Mouse (Mus musculus) heart, embryonic 13.5 days (tissue): ENCODE data around the gene Pelp1. TPM values are rescaled to one million over a fixed set of nuclear protein-coding genes. Genes with fewer than 3 reads are reported as not detected.
A peak's percentile ranks its signal among the peaks of the same experiment; 100 is the strongest.

ENCODE experiments used
- ATAC-seq: fragments of 200-750 bp; cut with Nextera tagmentation; 2 replicates; pipeline ENCODE4 v1.8.0; 2017; ENCODE audit warnings: moderate TSS enrichment; ENCODE audit not compliant: insufficient number of reproducible peaks, low FRiP score, low TSS enrichment; ENCODE audit errors: extremely low read depth
- H3K27ac ChIP-seq: fragments of 300-500 bp; sonication (generic); replicated peaks from 2 replicates; pipeline ENCODE4 v1.5.1; 2015; ENCODE audit warnings: moderate library complexity, mild to moderate bottlenecking, inconsistent platforms
- H3K27me3 ChIP-seq: fragments of 300-500 bp; sonication (generic); replicated peaks from 2 replicates; pipeline ENCODE4 v1.6.1; 2015; ENCODE audit warnings: mild to moderate bottlenecking, inconsistent platforms
- H3K36me3 ChIP-seq: fragments of 300-500 bp; sonication (generic); 2 replicates; pipeline ENCODE4 v1.6.1; 2015; ENCODE audit warnings: mild to moderate bottlenecking, inconsistent platforms
- H3K4me1 ChIP-seq: fragments of 300-500 bp; sonication (generic); 2 replicates; pipeline ENCODE4 v1.6.1; 2015; ENCODE audit warnings: inconsistent platforms
- H3K4me2 ChIP-seq: fragments of 300-500 bp; sonication (generic); 2 replicates; pipeline ENCODE4 v1.6.1; 2015; ENCODE audit warnings: inconsistent platforms, mild to moderate bottlenecking, moderate library complexity
- H3K4me3 ChIP-seq: fragments of 300-500 bp; sonication (generic); 2 replicates; pipeline ENCODE4 v1.5.1; 2015; ENCODE audit warnings: moderate library complexity, mild to moderate bottlenecking, inconsistent platforms
- H3K9ac ChIP-seq: fragments of 300-500 bp; sonication (generic); 2 replicates; pipeline ENCODE4 v1.6.1; 2015; ENCODE audit warnings: inconsistent platforms, mild to moderate bottlenecking, moderate library complexity
- H3K9me3 ChIP-seq: fragments of 300-500 bp; sonication (generic); 2 replicates; pipeline ENCODE4 v1.6.1; 2016; ENCODE audit warnings: inconsistent platforms
- WGBS: fragments of 180-500 bp; shearing (Covaris S2); methylation state at CpG from one replicate; pipeline ENCODE4 v1.1.7; 2015; ENCODE audit warnings: mixed read lengths; 5-methylcytosine and 5-hydroxymethylcytosine counted together
- polyA plus RNA-seq: library from polyadenylated mRNA; unstranded; fragments of >200 nt; fragmentation: Nextera tagmentation; extraction: Ambion mirVana; gene quantifications from 2 replicates; pipeline ENCODE4 v1.2.1, GENCODE M21; 2015

The Pelp1 gene
- polyA plus RNA-seq, 1 experiment from 2014 or later = 23.3 TPM

GRCm38 (mm10) chr11:70418199-70418598, 8.4 kb upstream of the Pelp1 start:
- H3K4me3 ChIP-seq = no peak overlapping the region
- WGBS = 64% methylated on average over 4 of the region's 4 CpGs
- no peaks in the 10 kb centered on the region for H3K4me1 ChIP-seq
- no peak for ATAC-seq
- no peaks in the 10 kb centered on the region for H3K36me3 ChIP-seq
- no peak overlapping the region for H3K27ac ChIP-seq
- H3K27me3 ChIP-seq = no peaks in the 10 kb centered on the region
- H3K9ac ChIP-seq = no peak overlapping the region
- no peak overlapping the region for H3K4me2 ChIP-seq
- no peaks in the 10 kb centered on the region for H3K9me3 ChIP-seq

- no peak overlapping the region for H3K4me3 ChIP-seq
- ATAC-seq = no peak
- no peak overlapping the region for H3K4me2 ChIP-seq
- H3K36me3 ChIP-seq = no peaks in the 10 kb centered on the region
- H3K27me3 ChIP-seq = peaks cover 6% of the 10 kb centered on the region
- H3K27ac ChIP-seq = no peak overlapping the region
- H3K9me3 ChIP-seq = no peaks in the 10 kb centered on the region
- H3K4me1 ChIP-seq = peaks cover 10% of the 10 kb centered on the region
- 5% methylated on average over 3 of the region's 3 CpGs for WGBS
- no peak overlapping the region for H3K9ac ChIP-seq
These were observed 4.1 kb upstream of the Pelp1 start for GRCm38 (mm10) chr11:70413961-70414360.

DNA sequence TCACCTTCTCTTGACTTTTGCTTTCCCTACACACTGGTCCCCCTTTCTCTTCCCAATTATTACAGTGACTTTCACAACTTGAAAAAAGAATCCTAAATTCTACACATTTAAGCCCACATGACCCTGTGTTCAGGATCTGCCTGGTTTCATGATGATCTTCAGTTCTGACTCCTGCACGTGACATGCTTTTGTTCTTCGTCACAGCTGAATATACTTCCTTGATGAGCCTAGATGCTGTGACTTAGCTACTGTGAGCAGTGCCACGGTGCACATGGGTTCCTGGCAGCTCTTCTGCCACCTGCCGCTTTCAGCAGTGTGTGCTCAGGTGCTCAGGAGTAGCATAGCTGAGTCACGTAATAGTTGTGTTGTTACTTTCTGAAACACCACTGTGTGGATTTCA, 2.8 kb upstream of the Pelp1 start:
- 65% methylated on average over 5 of the region's 5 CpGs for WGBS
- Histone ChIP-seq H3K27me3 (peaks cover 6% of the 10 kb centered on the region), H3K36me3 (no peaks in the 10 kb centered on the region), H3K27ac (no peak overlapping the region), H3K4me3 (no peak overlapping the region), H3K4me1 (peaks cover 21% of the 10 kb centered on the region), H3K9ac (no peak overlapping the region), H3K4me2 (no peak overlapping the region), H3K9me3 (no peaks in the 10 kb centered on the region)
- no peak for ATAC-seq

DNA sequence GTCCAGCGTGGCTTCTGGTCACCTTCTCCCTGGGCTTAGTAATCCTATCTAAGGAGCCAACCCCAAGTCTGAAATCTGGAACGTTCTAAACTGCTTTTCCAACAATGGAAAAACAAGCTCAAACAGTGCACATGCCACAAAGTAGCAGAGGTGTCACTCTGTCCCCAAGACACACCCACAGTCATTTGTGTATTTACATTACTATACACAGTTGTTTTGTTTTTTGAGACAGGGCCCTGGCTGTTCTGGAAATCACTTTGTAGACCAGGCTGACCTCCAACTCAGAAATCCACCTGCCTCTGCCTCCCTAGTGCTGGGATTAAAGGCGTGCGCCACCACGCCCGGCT, 439 bp upstream of the Pelp1 start:
- Histone ChIP-seq H3K4me3 (peak overlapping the region; percentile 97), H3K27ac (peak overlapping the region; percentile 74)

DNA sequence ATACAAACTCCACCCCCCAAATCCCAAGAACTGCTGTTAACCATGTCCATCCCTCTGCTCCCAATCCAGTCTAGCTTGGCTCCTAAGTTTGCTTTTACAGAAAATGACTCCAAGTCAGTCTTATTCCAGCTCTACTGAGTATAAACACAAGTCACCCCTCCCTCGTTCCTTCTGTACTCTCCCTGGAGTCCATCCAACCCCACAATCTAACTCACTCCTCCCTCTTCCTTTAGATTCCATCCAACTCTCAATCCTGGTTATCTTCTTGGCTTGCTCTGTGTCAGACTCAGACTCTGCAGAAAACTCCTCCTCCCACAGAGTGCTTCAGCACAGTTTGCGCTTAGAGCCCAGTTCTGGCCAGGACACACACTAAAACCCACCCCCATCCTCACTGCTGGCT, 6.2 kb downstream of the Pelp1 start:
- H3K4me1 ChIP-seq = peaks cover 39% of the 10 kb centered on the region
- 49% methylated on average over 2 of the region's 2 CpGs for WGBS
- no peak overlapping the region for H3K4me3 ChIP-seq
- peak; percentile 49 for ATAC-seq
- H3K9me3 ChIP-seq = no peaks in the 10 kb centered on the region
- 0 out of 2 replicates have a peak overlapping the region, but pooled peaks have one; percentile 28 for H3K9ac ChIP-seq
- peaks cover 58% of the 10 kb centered on the region for H3K36me3 ChIP-seq
- peak overlapping the region; percentile 38 for H3K4me2 ChIP-seq
- no peaks in the 10 kb centered on the region for H3K27me3 ChIP-seq
- H3K27ac ChIP-seq = peak overlapping the region; percentile 76

More for the DNA sequence above, 439 bp upstream of the Pelp1 start:
- no peaks in the 10 kb centered on the region for H3K9me3 ChIP-seq
- peaks cover 6% of the 10 kb centered on the region for H3K27me3 ChIP-seq
- 55% methylated on average over 6 of the region's 6 CpGs for WGBS
- H3K4me1 ChIP-seq = peaks cover 25% of the 10 kb centered on the region
- H3K9ac ChIP-seq = peak overlapping the region; percentile 99
- ATAC-seq = no peak
- peaks cover 8% of the 10 kb centered on the region for H3K36me3 ChIP-seq
- H3K4me2 ChIP-seq = peak overlapping the region; percentile 94

- H3K4me3 ChIP-seq = no peak overlapping the region
- WGBS = 74% methylated on average over 5 of the region's 5 CpGs
These were observed 20.4 kb downstream of the Pelp1 start for GRCm38 (mm10) chr11:70389421-70389820.

DNA sequence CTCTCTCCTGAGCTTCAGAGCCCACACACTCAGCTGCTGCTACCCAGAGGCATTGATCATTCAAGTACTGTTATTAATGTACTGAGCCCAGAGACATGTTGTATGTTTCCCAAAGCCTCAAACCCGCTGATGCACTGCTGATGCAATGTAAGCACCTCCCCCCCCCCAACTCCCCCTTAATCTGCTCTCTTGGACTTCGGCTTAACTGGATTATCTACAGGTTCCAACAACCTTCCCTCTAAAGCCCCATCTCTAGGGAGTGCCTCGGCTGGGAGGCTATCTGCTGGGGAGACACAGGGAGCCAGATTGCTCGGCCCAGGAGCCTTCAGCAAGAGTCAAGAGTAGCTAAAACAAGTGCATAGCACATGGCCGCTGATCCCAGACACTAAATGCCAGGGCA, 22.4 kb downstream of the Pelp1 start:
- WGBS = 65% methylated on average over 5 of the region's 5 CpGs
- Histone ChIP-seq H3K27ac (no peak overlapping the region), H3K9me3 (no peaks in the 10 kb centered on the region), H3K36me3 (peaks cover 48% of the 10 kb centered on the region), H3K27me3 (no peaks in the 10 kb centered on the region), H3K4me3 (no peak overlapping the region), H3K9ac (no peak overlapping the region), H3K4me2 (no peak overlapping the region), H3K4me1 (no peaks in the 10 kb centered on the region)
- ATAC-seq = no peak

More at GRCm38 (mm10) chr11:70389421-70389820, 20.4 kb downstream of the Pelp1 start:
- H3K36me3 ChIP-seq = peaks cover 66% of the 10 kb centered on the region
- H3K9ac ChIP-seq = no peak overlapping the region
- H3K27me3 ChIP-seq = no peaks in the 10 kb centered on the region
- no peaks in the 10 kb centered on the region for H3K9me3 ChIP-seq
- ATAC-seq = no peak
- H3K27ac ChIP-seq = no peak overlapping the region
- no peak overlapping the region for H3K4me2 ChIP-seq
- H3K4me1 ChIP-seq = no peaks in the 10 kb centered on the region

DNA sequence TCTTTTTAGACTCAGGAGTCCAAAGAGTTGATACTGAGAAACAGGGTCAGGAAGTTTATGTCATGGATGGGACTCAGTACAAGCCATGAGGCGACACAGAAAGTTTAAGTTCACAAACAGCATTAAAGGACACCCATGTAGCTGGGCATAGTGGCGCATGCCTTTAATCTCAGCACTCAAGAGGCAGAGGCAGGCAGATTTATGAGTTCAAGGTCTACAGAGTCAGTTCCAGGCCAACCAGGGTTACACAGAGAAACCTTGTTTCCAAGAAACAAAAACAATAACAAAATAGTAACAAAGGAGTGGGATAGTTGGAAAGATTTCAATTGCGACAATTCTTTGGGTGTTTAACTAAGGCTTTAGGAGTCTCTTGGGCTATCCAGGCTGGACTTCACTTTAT, 25.7 kb downstream of the Pelp1 start:
- Histone ChIP-seq H3K9ac (no peak overlapping the region), H3K27ac (no peak overlapping the region), H3K9me3 (no peaks in the 10 kb centered on the region), H3K4me1 (peaks cover 12% of the 10 kb centered on the region), H3K4me2 (no peak overlapping the region), H3K4me3 (no peak overlapping the region), H3K36me3 (peaks cover 28% of the 10 kb centered on the region), H3K27me3 (no peaks in the 10 kb centered on the region)
- 83% methylated on average over 3 of the region's 3 CpGs for WGBS
- ATAC-seq = no peak

DNA sequence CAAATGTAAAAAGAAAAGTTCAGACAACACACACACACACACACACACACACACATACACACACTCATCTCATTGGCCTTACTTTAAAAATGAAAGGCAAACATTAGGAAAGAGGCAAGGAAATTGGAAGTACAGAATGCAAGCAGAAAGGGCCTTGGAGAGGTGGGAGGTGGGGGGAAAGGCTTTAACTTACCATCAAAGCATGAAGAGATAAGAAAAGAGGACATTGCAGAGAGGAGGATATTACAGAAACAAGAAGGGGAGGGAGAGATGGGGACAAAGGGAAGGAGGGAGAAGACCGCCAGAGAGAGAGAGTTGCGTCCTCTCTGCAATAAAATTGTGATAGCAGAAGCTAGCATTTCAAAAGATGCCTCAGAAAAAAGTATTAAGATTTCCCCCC, 28.5 kb downstream of the Pelp1 start:
- H3K4me1 ChIP-seq = peaks cover 12% of the 10 kb centered on the region
- H3K27me3 ChIP-seq = no peaks in the 10 kb centered on the region
- peaks cover 15% of the 10 kb centered on the region for H3K36me3 ChIP-seq
- no peak overlapping the region for H3K4me2 ChIP-seq
- no peak overlapping the region for H3K27ac ChIP-seq
- H3K4me3 ChIP-seq = no peak overlapping the region
- WGBS = 70% methylated on average over 2 of the region's 2 CpGs
- no peaks in the 10 kb centered on the region for H3K9me3 ChIP-seq
- H3K9ac ChIP-seq = no peak overlapping the region
- ATAC-seq = no peak

DNA sequence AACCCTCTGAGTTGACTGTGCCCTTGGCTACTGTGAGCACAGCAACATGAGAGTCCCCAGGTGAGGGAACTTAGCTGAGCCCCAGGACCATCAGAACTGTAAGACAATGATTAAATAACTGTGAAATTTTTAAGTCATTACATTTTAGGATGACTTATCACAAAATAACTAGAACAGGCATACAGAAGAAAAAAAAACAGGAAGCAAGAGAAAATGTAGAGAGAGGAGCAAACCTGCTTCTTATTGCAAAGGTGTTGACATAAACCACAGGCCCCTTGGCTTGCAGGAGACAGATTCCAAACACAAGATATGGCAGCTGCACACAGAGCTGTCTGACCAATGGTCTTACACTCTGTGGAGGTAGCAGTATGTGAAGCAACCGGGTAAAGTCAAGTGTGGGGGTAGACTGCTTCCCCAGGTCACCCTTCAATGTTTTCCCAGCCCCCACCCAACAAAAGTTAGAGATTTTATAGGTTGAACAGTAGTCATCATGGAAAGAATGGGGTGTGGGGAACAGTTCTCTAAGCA, 29.3 kb downstream of the Pelp1 start:
- WGBS = 46% methylated on average over 1 of the region's 1 CpGs
- peaks cover 12% of the 10 kb centered on the region for H3K4me1 ChIP-seq
- no peaks in the 10 kb centered on the region; the same call in 1 of the 2 replicates for H3K27me3 ChIP-seq
- H3K4me2 ChIP-seq = no peak overlapping the region
- H3K4me3 ChIP-seq = no peak overlapping the region
- H3K36me3 ChIP-seq = peaks cover 9% of the 10 kb centered on the region
- H3K27ac ChIP-seq = no peak overlapping the region
- no peak for ATAC-seq
- no peaks in the 10 kb centered on the region for H3K9me3 ChIP-seq
- no peak overlapping the region for H3K9ac ChIP-seq

- no peak for ATAC-seq
- 77% methylated on average over 6 of the region's 6 CpGs for WGBS
- peaks cover 10% of the 10 kb centered on the region for H3K4me1 ChIP-seq
These were observed 33.8 kb downstream of the Pelp1 start for GRCm38 (mm10) chr11:70376054-70376453.

GRCm38 (mm10) chr11:70374302-70374701, 35.5 kb downstream of the Pelp1 start:
- H3K4me1 ChIP-seq = no peaks in the 10 kb centered on the region
- H3K9ac ChIP-seq = no peak overlapping the region
- no peak overlapping the region for H3K27ac ChIP-seq
- 70% methylated on average over 3 of the region's 3 CpGs for WGBS
- no peaks in the 10 kb centered on the region for H3K9me3 ChIP-seq
- no peaks in the 10 kb centered on the region for H3K36me3 ChIP-seq
- H3K4me3 ChIP-seq = no peak overlapping the region
- H3K27me3 ChIP-seq = peaks cover 21% of the 10 kb centered on the region
- no peak for ATAC-seq
- H3K4me2 ChIP-seq = no peak overlapping the region

More at GRCm38 (mm10) chr11:70376054-70376453, 33.8 kb downstream of the Pelp1 start:
- H3K4me3 ChIP-seq = no peak overlapping the region
- H3K4me2 ChIP-seq = no peak overlapping the region
- no peaks in the 10 kb centered on the region for H3K9me3 ChIP-seq
- no peak overlapping the region for H3K27ac ChIP-seq
- H3K36me3 ChIP-seq = no peaks in the 10 kb centered on the region
- peaks cover 21% of the 10 kb centered on the region for H3K27me3 ChIP-seq
- H3K9ac ChIP-seq = no peak overlapping the region
